Mouse (Mus musculus) embryonic fibroblast, embryonic 13.5 days (primary cell): ENCODE measurements around the gene Shank2. TPM values are rescaled to one million over a fixed set of nuclear protein-coding genes. Genes with fewer than 3 reads are reported as not detected.

ENCODE experiments used
- H3K27ac ChIP-seq: 2 replicates; pipeline ENCODE4 v1.5.1; 2012; ENCODE audit warnings: low read length, control low read depth, inconsistent platforms; ENCODE audit not compliant: insufficient read depth
- H3K4me1 ChIP-seq: 2 replicates; pipeline ENCODE4 v1.6.1; 2011; ENCODE audit warnings: low read length; ENCODE audit not compliant: control insufficient read depth, insufficient read depth
- H3K4me3 ChIP-seq: 2 replicates; pipeline ENCODE4 v1.5.1; 2011; ENCODE audit warnings: mild to moderate bottlenecking, control low read depth, low read length; ENCODE audit not compliant: insufficient read depth
- CTCF ChIP-seq: IDR thresholded peaks from 2 replicates; pipeline ENCODE4 v1.5.1; 2011; ENCODE audit warnings: mild to moderate bottlenecking, control low read depth, low read length, moderate library complexity, borderline replicate concordance; ENCODE audit not compliant: insufficient read depth
- POLR2A ChIP-seq: IDR thresholded peaks from 2 replicates; pipeline ENCODE4 v1.6.1; 2011; ENCODE audit warnings: low read depth, mild to moderate bottlenecking, control low read depth, low read length, moderate library complexity
- polyA plus RNA-seq: library from polyadenylated mRNA; stranded (reverse); fragments of >200 nt; gene quantifications from 2 replicates; pipeline ENCODE4 v1.2.4, GENCODE M21; 2011; ENCODE audit warnings: low read depth; ENCODE audit not compliant: missing spikeins, insufficient read length

The Shank2 gene
- polyA plus RNA-seq, 1 experiment, result 1.6 TPM

DNA sequence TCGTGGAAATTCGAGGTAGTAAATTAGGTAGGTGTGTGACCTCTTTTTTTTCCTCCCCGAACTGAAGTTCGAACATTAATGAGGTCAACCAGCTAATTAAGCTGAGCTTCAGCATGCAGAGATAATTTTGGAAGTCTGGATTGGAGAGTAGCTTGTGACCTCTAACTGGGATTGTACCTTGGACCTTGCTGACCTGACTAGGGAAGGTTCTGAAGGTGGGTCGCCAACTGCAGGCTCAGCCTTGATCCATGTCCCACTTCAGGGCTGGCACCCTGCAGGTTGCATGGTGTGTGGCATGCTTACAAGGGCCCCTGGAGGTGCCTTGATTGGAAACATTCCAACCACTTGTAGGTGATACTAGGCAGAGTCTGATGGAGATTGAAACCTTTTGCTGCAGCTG lies 21.7 kb upstream of the Shank2 start:
- Histone ChIP-seq H3K4me3 (no peak overlapping the region), H3K4me1 (no peaks in the 10 kb centered on the region), H3K27ac (no peak overlapping the region)
- TF ChIP-seq CTCF, result no peak
- TF ChIP-seq POLR2A, result no peak

DNA sequence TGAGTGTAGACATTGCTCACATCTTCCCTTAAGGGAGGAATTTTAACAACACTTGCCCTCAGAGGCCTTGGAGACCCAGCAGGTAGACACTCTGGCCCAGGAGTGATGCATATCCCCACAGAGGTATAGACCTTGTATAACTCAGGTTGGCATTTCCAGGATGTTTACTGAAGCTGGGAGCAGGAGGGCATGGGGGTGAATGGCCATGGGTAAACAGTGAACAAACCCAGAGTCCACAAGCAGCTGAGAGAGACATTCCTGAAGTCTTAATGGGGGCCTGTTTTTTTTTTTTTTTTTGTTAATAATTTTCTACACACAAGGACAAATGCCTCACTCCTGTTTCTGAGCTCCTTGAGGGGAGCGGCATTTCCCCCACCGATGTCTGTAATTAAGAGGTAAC lies 15.4 kb upstream of the Shank2 start:
- no peak for TF ChIP-seq CTCF
- no peak overlapping the region for H3K27ac ChIP-seq

DNA sequence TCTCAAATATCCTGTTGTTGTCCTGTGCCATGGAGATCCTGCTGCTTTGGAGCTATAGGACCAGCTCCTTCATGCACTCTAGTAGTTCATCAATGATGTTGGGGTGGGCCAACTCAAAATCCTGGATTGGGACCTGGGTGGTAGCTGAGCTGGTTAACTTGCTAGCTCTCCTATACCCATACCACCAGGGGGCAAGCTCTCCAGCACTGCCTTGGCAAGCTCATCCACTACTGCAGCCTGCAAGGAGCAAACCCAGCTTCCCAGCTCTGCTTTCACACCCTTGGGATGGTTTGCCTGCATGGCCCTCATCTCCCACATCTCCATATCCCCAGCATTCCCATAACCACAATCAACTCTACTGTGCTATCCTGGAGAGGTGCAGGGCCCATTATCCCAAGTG lies 10.6 kb upstream of the Shank2 start:
- no peak overlapping the region for H3K27ac ChIP-seq
- TF ChIP-seq CTCF (no peak), POLR2A (no peak)

More for the DNA sequence above, 15.4 kb upstream of the Shank2 start:
- no peak overlapping the region for H3K4me3 ChIP-seq
- no peaks in the 10 kb centered on the region for H3K4me1 ChIP-seq

DNA sequence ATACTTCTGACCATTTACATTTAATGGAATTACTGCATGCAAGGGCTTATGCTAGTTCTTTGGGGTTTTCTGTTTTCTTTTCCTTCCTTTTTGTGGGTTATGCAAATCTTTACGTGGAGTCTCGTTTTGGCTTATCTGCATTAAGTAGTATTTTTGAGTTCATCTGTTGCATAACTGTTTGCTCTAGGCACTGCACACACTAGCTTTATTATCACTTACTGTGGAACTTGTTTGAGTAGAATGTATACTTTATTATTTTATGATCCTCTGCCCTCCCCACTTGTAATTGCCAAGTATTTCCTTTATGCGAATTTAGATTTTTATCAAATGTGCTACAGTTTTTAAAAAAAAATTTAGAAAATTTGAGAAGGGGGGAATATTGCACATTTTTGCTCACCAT lies 2.7 kb upstream of the Shank2 start:
- H3K4me3 ChIP-seq, result no peak overlapping the region
- H3K4me1 ChIP-seq, result no peaks in the 10 kb centered on the region
- no peak overlapping the region for H3K27ac ChIP-seq
- TF ChIP-seq CTCF, result no peak
- TF ChIP-seq POLR2A, result no peak

More for the DNA sequence above, 10.6 kb upstream of the Shank2 start:
- Histone ChIP-seq H3K4me1 (no peaks in the 10 kb centered on the region), H3K4me3 (no peak overlapping the region)

DNA sequence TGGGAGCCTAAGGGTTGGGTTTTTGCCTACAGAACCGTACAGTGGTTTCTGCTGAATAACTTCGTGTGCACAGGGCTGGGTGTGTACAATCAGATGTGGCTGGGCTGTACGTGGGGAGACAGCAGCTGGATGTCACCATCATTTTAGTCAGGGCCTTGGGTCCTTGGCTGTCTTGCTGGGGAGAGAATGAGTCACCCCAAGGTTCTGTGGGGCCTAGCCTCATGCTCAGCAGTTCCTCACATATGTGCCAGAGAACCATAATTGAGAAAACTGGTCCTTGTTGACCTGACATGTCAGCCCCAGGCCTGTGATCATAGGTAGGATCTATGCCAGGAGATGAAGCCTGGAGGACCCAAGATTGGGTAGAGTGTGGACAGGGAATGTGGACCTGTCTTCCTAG lies 1.7 kb downstream of the Shank2 start:
- H3K27ac ChIP-seq, result no peak overlapping the region
- no peaks in the 10 kb centered on the region for H3K4me1 ChIP-seq
- no peak overlapping the region for H3K4me3 ChIP-seq
- TF ChIP-seq CTCF (no peak), POLR2A (no peak)

DNA sequence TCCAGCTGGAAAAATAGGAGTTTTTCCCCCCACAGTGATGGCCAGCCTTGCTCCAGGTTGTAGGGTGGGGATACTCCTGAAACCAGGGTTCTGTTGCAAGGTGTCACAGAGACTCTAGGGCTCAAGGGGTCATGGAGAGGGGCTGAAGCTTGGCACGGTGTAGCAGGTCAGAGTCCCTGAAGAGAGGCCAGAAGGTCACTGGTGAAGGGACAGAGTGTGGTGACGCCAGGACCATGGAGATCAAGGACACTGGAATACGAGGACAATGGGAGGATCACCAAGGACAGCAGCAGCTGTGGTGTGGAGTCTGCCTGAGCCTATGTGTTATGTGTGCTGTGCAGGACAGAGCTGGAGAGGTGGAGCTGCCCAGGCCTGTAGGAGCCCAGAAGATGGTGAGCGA lies 6.4 kb downstream of the Shank2 start:
- H3K27ac ChIP-seq, result no peak overlapping the region
- TF ChIP-seq POLR2A (no peak), CTCF (no peak)
- H3K4me3 ChIP-seq, result no peak overlapping the region
- no peaks in the 10 kb centered on the region for H3K4me1 ChIP-seq

DNA sequence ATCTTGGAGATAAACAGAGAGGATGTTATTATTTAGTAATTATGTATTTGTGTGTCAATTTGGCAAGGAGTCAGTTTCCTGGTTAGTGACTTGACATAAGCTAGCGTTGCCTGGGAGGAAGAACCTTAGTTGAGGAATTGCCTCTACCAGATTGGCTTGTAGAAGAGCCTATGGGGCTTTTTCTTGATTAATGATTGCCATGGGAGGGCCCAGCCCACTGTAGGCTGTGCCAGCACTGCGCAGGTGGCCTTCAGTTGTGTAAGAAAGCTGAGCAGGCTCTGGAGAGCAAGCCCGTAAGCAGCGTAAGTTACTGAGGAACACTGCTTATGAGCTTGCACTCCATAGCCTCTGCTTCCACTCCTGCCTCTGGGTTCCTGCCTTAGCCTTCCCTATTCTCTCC lies 7.3 kb downstream of the Shank2 start:
- TF ChIP-seq CTCF (no peak), POLR2A (no peak)
- H3K4me1 ChIP-seq, result no peaks in the 10 kb centered on the region
- H3K27ac ChIP-seq, result no peak overlapping the region
- H3K4me3 ChIP-seq, result no peak overlapping the region

DNA sequence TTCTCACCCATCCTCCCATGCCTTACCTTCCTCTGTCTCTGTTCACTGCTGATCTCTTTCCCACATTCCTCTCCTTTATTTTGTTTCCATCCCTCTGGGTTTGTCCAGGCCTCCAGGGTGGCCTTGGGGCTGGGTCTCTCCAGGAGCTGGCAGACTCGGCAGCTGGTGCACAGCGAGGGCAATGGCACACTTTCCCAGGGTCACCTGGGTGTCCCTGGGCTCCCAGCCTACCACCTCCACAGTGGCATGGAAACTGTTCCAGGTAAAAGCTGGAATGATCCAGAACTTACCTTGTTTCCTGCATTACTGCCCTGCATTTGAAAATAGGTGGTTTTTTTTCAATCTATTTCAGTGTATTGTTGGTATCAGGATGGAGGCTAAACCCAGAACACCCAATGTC lies 12.8 kb downstream of the Shank2 start:
- TF ChIP-seq CTCF (no peak), POLR2A (no peak)
- Histone ChIP-seq H3K4me1 (no peaks in the 10 kb centered on the region), H3K27ac (no peak overlapping the region), H3K4me3 (no peak overlapping the region)

DNA sequence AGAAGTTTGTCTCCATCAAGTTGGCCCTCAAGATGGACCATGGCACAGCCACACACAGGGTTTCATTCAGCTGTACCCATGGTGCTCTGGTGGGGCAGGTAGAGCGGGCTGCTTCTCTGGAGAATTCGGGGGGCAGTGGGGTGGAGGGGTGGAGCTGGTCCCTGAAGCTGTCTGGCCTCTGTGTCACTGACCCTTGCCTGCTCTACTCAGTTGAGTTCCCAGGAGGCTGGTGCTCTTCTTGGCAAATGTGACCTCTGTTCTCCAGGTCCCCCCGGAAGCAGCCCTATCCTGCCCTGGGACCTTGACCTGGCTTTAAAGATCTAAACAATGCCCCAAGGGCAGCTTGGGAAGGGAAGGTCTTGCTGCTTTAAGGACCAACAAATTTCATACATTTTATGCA lies 20.1 kb downstream of the Shank2 start:
- Histone ChIP-seq H3K27ac (no peak overlapping the region), H3K4me1 (peaks cover 3% of the 10 kb centered on the region; the same call in 1 of the 2 replicates), H3K4me3 (no peak overlapping the region)
- TF ChIP-seq POLR2A (no peak), CTCF (no peak)

DNA sequence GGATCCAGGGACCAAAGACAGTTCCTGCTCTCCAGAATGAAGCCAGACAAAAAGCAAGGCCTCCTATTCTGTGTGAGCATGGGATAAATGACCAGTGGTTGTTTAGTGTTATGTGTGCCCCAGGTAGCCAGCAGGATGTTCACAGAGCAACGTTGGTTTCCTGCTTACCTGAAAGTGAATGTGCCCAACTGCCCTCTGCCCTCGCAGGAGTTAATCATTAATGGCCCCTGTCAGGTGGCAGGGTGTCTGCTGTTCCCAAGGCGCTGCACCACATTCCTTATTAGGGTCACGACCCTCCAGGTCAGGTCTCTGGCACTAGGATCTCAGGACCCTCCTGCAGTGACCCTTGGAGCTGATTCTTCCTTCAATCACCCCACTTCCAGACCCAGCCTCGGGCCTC lies 21.0 kb downstream of the Shank2 start:
- TF ChIP-seq CTCF (no peak), POLR2A (no peak)
- no peak overlapping the region for H3K27ac ChIP-seq
- no peak overlapping the region for H3K4me3 ChIP-seq
- H3K4me1 ChIP-seq, result peaks cover 3% of the 10 kb centered on the region; the same call in 1 of the 2 replicates

DNA sequence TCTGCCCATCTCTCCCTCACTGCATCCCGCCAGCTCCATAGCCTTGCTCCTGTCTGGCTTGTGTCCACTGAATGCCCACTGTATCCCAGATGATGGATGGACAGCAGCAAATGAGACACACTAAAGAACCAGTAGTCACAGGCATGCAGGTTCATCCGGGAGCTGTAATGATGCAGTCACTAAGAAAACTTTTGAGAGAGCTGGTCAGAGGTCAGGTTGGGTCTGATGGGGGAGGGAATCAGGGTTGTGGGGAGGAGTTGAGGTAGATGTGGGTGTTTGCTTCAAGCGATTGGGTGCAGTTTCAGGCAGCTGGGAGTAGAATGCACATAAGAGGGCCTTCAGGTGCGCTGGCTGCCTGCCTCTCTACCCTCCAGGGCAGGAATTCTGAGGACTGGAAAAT lies 21.8 kb downstream of the Shank2 start:
- H3K4me3 ChIP-seq, result no peak overlapping the region
- H3K4me1 ChIP-seq, result peaks cover 3% of the 10 kb centered on the region; the same call in 1 of the 2 replicates
- H3K27ac ChIP-seq, result no peak overlapping the region
- no peak for TF ChIP-seq POLR2A
- TF ChIP-seq CTCF, result no peak
